Mouse (Mus musculus) megakaryocyte, embryonic 14.5 days (primary cell): ENCODE data around the gene Tiparp.

Source experiments
- FLI1 ChIP-seq: IDR thresholded peaks from 2 replicates; pipeline ENCODE4 v1.6.1; 2012; ENCODE audit warnings: low read length, inconsistent platforms, mixed read lengths
- GATA1 ChIP-seq: IDR thresholded peaks from 3 replicates; pipeline ENCODE4 v1.6.1; 2012; ENCODE audit warnings: mixed read lengths, low read length, inconsistent platforms, borderline replicate concordance

GRCm38 (mm10) chr3:65579260-65579921 is 51.2 kb downstream of the Tiparp start:
- TF ChIP-seq GATA1 (no peak), FLI1 (no peak)
